Mouse (Mus musculus): ENCODE data around the gene Rbks. TPM values are rescaled to one million over a fixed set of nuclear protein-coding genes. Genes with fewer than 3 reads are reported as not detected.

Rbks gene
- polyA plus RNA-seq, 1 experiment from 2014 or later, result 3.5 TPM

DNA sequence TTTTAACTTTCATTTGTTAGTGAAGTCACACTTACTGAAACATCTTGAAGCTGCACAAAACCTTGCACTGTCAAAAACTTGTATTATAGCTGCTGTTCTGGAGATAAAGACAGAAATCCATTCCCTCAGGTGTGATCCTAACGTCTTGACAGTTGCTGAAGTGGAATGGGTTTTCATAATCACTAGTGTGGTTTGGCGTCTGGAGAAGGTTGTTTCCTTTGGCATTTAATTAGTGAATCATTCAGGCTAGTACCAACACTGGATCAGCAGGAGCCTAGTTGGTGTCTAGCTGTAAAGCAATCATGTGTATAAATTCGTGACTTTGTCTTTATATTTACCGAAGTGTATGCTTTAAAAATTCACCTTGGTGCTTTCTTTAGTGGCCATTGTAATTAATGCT lies 1.5 kb upstream of the Rbks start:
- Histone ChIP-seq H3K9me3 (ENCODE audit: low read depth, low read length) (no peaks in the 10 kb centered on the region), H3K9ac (no peak overlapping the region), H3K36me3 (ENCODE audit: insufficient read depth) (no peaks in the 10 kb centered on the region), H3K4me1 (ENCODE audit: insufficient read depth) (0 out of 2 replicates have a peak, but pooled peaks cover 3% of the 10 kb centered on the region), H3K27ac (ENCODE audit: low read depth) (peak overlapping the region; percentile 91; the same call in 1 of the 2 replicates), H3K27me3 (ENCODE audit: insufficient read depth, low read length) (no peaks in the 10 kb centered on the region), H3K4me3 (ENCODE audit: low read depth, low read length) (peak overlapping the region; percentile 76; the same call in 1 of the 2 replicates), H3K4me2 (peak overlapping the region; percentile 84)
- WGBS, result 47% methylated on average over 4 of the region's 4 CpGs
- no peak for ATAC-seq (ENCODE audit: insufficient read depth)
- no peak for DNase-seq
- no peak for TF ChIP-seq CTCF (IDR thresholded peaks at IDR 0.05; ENCODE audit: low read depth)

DNA sequence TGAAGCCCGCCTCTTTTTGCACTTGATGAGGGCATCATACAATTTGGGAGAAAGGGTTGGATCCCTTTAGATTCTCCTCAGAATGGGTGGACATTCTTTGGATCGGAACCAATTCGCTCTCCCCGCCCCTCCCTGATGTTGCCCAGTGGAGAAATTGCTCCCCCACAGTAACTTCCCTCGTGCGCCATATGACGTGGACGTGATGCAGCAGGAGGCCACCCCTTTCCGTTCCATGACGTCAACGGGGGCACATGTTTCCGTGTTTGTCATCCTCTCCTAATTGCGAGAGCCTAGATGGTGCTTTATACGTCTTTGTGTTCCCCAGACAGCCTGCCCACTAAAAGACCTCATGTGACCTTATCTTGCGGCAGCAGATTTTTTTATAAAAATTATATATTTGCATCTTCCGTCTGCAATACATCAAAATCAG lies 885 bp upstream of the Rbks start:
- Histone ChIP-seq H3K4me3 (ENCODE audit: low read depth, low read length) (peak overlapping the region; percentile 76), H3K9me3 (ENCODE audit: low read depth, low read length) (no peaks in the 10 kb centered on the region), H3K4me1 (ENCODE audit: insufficient read depth) (0 out of 2 replicates have a peak, but pooled peaks cover 3% of the 10 kb centered on the region), H3K4me2 (peak overlapping the region; percentile 84), H3K9ac (peak overlapping the region; percentile 87), H3K27ac (ENCODE audit: low read depth) (peak overlapping the region; percentile 91), H3K36me3 (ENCODE audit: insufficient read depth) (no peaks in the 10 kb centered on the region), H3K27me3 (ENCODE audit: insufficient read depth, low read length) (no peaks in the 10 kb centered on the region)
- no peak for TF ChIP-seq CTCF (IDR thresholded peaks at IDR 0.05; ENCODE audit: low read depth)
- WGBS, result 3% methylated on average over 16 of the region's 16 CpGs
- DNase-seq (peak; percentile 91), ATAC-seq (ENCODE audit: insufficient read depth) (peak; percentile 79)

DNA sequence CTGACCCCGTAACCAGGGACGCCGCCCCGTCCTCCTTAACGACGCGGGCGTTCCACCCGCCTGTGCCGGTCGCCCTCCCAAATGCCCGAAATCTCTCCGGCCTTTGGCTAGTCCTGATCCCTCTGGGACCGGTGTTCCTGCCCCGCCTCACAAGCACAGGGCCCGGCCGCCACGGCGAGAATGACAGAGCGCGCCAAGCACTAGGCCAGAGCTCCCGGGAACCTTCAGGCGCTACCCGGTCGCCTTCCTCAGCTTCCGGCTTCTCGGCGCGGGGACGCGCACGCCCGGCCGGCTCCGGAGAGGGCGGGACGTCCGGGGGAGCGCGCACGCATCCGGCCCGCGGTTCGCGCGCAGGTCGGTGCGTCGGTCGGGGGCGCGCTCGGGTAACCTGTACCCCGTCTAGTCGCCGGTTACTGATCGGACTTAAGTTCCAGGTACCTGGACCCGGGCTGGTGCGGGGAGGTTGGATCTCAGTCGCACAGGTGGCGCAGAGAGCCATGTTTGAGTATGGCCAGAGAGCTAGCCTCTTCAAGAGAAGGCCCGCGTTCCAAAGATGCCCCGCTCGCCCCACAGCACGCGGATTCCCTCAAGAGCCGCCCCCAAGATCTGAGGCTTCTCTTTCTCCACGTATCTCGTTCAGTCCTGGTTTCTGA lies 343 bp upstream of the Rbks start, which contains the start of gene Babam2:
Gene Babam2 (plus strand): TSS at position 41 of the 653 bp plus-strand sequence.
- WGBS, result under 1% methylated on average over 71 of the region's 71 CpGs
- Histone ChIP-seq H3K27ac (ENCODE audit: low read depth) (peak within 1 kb of the TSS; percentile 91), H3K9me3 (ENCODE audit: low read depth, low read length) (no peaks in the 10 kb centered on the region), H3K4me1 (ENCODE audit: insufficient read depth) (0 out of 2 replicates have a peak, but pooled peaks cover 3% of the 10 kb centered on the region), H3K9ac (peak within 1 kb of the TSS; percentile 87), H3K4me3 (ENCODE audit: low read depth, low read length) (peak within 1 kb of the TSS; percentile 76), H3K27me3 (ENCODE audit: insufficient read depth, low read length) (no peaks in the 10 kb centered on the region), H3K4me2 (peak within 1 kb of the TSS; percentile 84), H3K36me3 (ENCODE audit: insufficient read depth) (no peaks in the 10 kb centered on the region)
- ATAC-seq (ENCODE audit: insufficient read depth) (peak; percentile 92), DNase-seq (peak; percentile 95)
- TF ChIP-seq CTCF (IDR thresholded peaks at IDR 0.05; ENCODE audit: low read depth), result no peak

DNA sequence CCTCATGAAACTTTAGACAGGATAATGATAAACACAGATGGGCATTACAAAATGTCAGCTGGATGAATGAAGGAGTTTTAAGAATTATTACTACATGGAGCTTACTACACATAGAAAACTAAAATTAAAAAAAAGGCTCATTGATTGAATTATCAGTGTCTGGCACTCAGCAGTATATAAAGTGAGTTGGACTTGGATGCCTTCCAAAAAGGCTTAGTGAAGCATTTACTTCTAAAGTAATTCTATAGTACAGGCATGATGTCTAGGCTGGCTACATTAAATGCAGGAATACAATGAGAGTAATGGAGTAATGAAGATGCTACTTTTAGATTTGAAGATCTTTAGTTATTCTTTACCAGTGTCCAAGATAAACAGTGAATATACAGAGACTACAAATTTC lies 4.2 kb downstream of the Rbks start:
- TF ChIP-seq CTCF (IDR thresholded peaks at IDR 0.05; ENCODE audit: low read depth), result no peak
- no peak overlapping the region for H3K9ac ChIP-seq
- no peak overlapping the region for H3K4me2 ChIP-seq
- peak; percentile 67 for DNase-seq
- no peak overlapping the region for H3K4me3 ChIP-seq (ENCODE audit: low read depth, low read length)
- no peaks in the 10 kb centered on the region for H3K36me3 ChIP-seq (ENCODE audit: insufficient read depth)
- no peak overlapping the region; the same call in 1 of the 2 replicates for H3K27ac ChIP-seq (ENCODE audit: low read depth)
- H3K9me3 ChIP-seq (ENCODE audit: low read depth, low read length), result no peaks in the 10 kb centered on the region
- 0 out of 2 replicates have a peak, but pooled peaks cover 3% of the 10 kb centered on the region for H3K4me1 ChIP-seq (ENCODE audit: insufficient read depth)
- no peak for ATAC-seq (ENCODE audit: insufficient read depth)
- no peaks in the 10 kb centered on the region for H3K27me3 ChIP-seq (ENCODE audit: insufficient read depth, low read length)

DNA sequence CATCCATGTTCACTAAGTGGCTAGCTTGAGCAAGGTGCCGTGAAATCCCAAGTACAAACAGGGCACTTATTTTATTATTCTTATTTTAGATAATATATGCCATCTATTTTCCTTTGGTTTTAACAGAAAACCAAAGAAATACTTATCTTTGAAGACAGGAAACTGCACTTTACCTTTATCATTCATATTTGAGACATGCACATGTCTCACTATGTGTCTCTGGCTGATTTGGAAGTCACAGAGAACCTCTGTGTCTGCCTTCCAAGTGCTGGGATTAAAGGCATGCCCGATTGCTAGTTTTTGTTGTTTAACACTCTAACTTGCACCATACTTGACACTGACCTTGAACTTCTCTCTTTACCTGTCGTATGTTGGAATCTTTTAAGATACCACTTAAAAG lies 9.5 kb downstream of the Rbks start:
- DNase-seq (no peak), ATAC-seq (ENCODE audit: insufficient read depth) (no peak)
- Histone ChIP-seq H3K27ac (ENCODE audit: low read depth) (no peak overlapping the region), H3K9ac (no peak overlapping the region), H3K4me3 (ENCODE audit: low read depth, low read length) (no peak overlapping the region), H3K9me3 (ENCODE audit: low read depth, low read length) (no peaks in the 10 kb centered on the region), H3K4me2 (no peak overlapping the region), H3K4me1 (ENCODE audit: insufficient read depth) (no peaks in the 10 kb centered on the region), H3K36me3 (ENCODE audit: insufficient read depth) (no peaks in the 10 kb centered on the region), H3K27me3 (ENCODE audit: insufficient read depth, low read length) (no peaks in the 10 kb centered on the region)
- WGBS, result 81% methylated on average over 3 of the region's 3 CpGs
- TF ChIP-seq CTCF (IDR thresholded peaks at IDR 0.05; ENCODE audit: low read depth), result no peak

DNA sequence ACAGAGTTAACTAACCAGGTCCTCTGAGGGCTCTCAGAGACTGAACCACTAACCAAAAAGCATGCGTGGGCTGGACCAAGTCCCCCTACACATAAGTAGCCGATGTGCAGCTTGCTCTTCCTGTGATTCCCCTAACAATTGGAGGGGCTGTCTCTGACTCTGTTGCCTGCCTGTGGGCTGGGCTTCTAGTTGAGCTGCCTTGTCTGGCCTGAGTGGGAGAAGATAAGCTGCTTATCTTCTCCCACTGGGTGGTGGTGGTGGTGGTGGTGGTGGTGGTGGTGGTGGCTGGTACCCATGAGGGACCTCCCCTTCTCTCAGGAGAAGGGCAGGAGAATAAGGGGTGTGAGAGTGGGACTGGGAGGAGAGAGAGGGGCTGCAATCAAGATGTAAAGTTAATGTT lies 11.4 kb downstream of the Rbks start:
- no peaks in the 10 kb centered on the region for H3K27me3 ChIP-seq (ENCODE audit: insufficient read depth, low read length)
- no peak overlapping the region for H3K4me2 ChIP-seq
- H3K9me3 ChIP-seq (ENCODE audit: low read depth, low read length), result no peaks in the 10 kb centered on the region
- ATAC-seq (ENCODE audit: insufficient read depth), result no peak
- no peaks in the 10 kb centered on the region for H3K4me1 ChIP-seq (ENCODE audit: insufficient read depth)
- 53% methylated on average over 2 of the region's 2 CpGs for WGBS
- no peak for DNase-seq
- no peak overlapping the region for H3K4me3 ChIP-seq (ENCODE audit: low read depth, low read length)
- no peak for TF ChIP-seq CTCF (IDR thresholded peaks at IDR 0.05; ENCODE audit: low read depth)
- H3K27ac ChIP-seq (ENCODE audit: low read depth), result no peak overlapping the region
- H3K36me3 ChIP-seq (ENCODE audit: insufficient read depth), result no peaks in the 10 kb centered on the region
- H3K9ac ChIP-seq, result no peak overlapping the region

DNA sequence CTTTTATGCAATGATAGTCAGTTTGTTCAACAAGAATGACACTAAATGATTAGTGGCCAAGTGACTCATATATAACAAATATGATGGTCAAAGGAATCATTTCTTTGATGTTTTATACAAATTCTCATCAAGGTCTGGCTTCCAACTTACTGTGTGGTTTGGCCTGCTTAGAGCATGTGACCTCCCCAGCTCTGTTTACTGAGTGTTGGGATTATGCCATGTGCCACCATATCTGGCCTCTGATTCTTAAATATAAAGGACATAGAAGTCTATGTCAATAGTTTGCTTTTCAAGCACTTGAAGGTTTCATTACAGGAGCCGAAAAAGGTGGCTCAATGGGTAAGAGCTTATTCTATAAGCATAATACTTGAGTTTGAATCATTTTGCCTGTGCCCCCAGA lies 15.1 kb downstream of the Rbks start:
- H3K27me3 ChIP-seq (ENCODE audit: insufficient read depth, low read length), result no peaks in the 10 kb centered on the region
- no peak overlapping the region for H3K4me2 ChIP-seq
- 61% methylated on average over 1 of the region's 1 CpGs for WGBS
- no peak for DNase-seq
- no peaks in the 10 kb centered on the region for H3K4me1 ChIP-seq (ENCODE audit: insufficient read depth)
- no peaks in the 10 kb centered on the region for H3K36me3 ChIP-seq (ENCODE audit: insufficient read depth)
- H3K4me3 ChIP-seq (ENCODE audit: low read depth, low read length), result no peak overlapping the region
- no peak overlapping the region for H3K27ac ChIP-seq (ENCODE audit: low read depth)
- TF ChIP-seq CTCF (IDR thresholded peaks at IDR 0.05; ENCODE audit: low read depth), result no peak
- no peaks in the 10 kb centered on the region for H3K9me3 ChIP-seq (ENCODE audit: low read depth, low read length)
- ATAC-seq (ENCODE audit: insufficient read depth), result no peak
- no peak overlapping the region for H3K9ac ChIP-seq
